Mouse (Mus musculus) ovary, postnatal 14 days (tissue): ENCODE measurements around the gene Ngdn.
A peak's percentile ranks its signal among the peaks of the same experiment; 100 is the strongest.
"Not testable (repeated sequence)": the region's sequence is repeated elsewhere in the genome, so short reads cannot be mapped to it uniquely, and the experiment has no call there.

ENCODE experiments used
- DNase-seq: peaks from one replicate; pipeline ENCODE4 v3.0.0; 2022; ENCODE audit warnings: low spot score

The Ngdn gene

GRCm38 (mm10) chr14:55029034-55029698 lies 13.9 kb downstream of the Ngdn start:
- no peak for DNase-seq

GRCm38 (mm10) chr14:55032695-55033225 lies 17.5 kb downstream of the Ngdn start:
- no peak for DNase-seq

GRCm38 (mm10) chr14:55043694-55044093 lies 28.4 kb downstream of the Ngdn start:
- not testable (repeated sequence) for DNase-seq

GRCm38 (mm10) chr14:55047971-55048531 lies 32.8 kb downstream of the Ngdn start:
- DNase-seq = no peak

- DNase-seq = no peak
Measured at GRCm38 (mm10) chr14:55052496-55052895, 37.2 kb downstream of the Ngdn start.

- DNase-seq = no peak
Measured at GRCm38 (mm10) chr14:55053050-55053449, 37.8 kb downstream of the Ngdn start.

GRCm38 (mm10) chr14:55053708-55054190 lies 38.5 kb downstream of the Ngdn start:
- DNase-seq = no peak

- no peak for DNase-seq
Measured at GRCm38 (mm10) chr14:55054191-55054749, 39.0 kb downstream of the Ngdn start.

GRCm38 (mm10) chr14:55055167-55055834 lies 40.0 kb downstream of the Ngdn start:
- peak; percentile 54 for DNase-seq

GRCm38 (mm10) chr14:55059009-55059408 lies 43.8 kb downstream of the Ngdn start:
- DNase-seq = no peak

- no peak for DNase-seq
Measured at GRCm38 (mm10) chr14:55059931-55060330, 44.7 kb downstream of the Ngdn start.

- DNase-seq = no peak
Measured at GRCm38 (mm10) chr14:55061845-55062244, 46.6 kb downstream of the Ngdn start.

- no peak for DNase-seq
Measured at GRCm38 (mm10) chr14:55062626-55063025, 47.4 kb downstream of the Ngdn start.

- no peak for DNase-seq
Measured at GRCm38 (mm10) chr14:55063117-55063516, 47.9 kb downstream of the Ngdn start.

- no peak for DNase-seq
Measured at GRCm38 (mm10) chr14:55063581-55064381, 48.5 kb downstream of the Ngdn start.

- DNase-seq = no peak
Measured at GRCm38 (mm10) chr14:55064481-55065370, 49.5 kb downstream of the Ngdn start.

GRCm38 (mm10) chr14:55065391-55065790 lies 50.1 kb downstream of the Ngdn start:
- no peak for DNase-seq

- no peak for DNase-seq
Measured at GRCm38 (mm10) chr14:55066042-55066441, 50.8 kb downstream of the Ngdn start.

GRCm38 (mm10) chr14:55071756-55072155 lies 56.5 kb downstream of the Ngdn start:
- no peak for DNase-seq
